Mouse (Mus musculus) ovary, postnatal 36 days (tissue): ENCODE data around the gene Slc39a13.
"Not testable (repeated sequence)": the region's sequence is repeated elsewhere in the genome, so short reads cannot be mapped to it uniquely, and the experiment has no call there.

ENCODE experiments used
- DNase-seq: peaks from one replicate; pipeline ENCODE4 v3.0.0; 2022; ENCODE audit warnings: low spot score, mixed read lengths

The Slc39a13 gene

GRCm38 (mm10) chr2:91025081-91025516 is 45.1 kb downstream of the Slc39a13 start:
- DNase-seq, result no peak

GRCm38 (mm10) chr2:91023956-91024355 is 46.3 kb downstream of the Slc39a13 start:
- DNase-seq, result no peak

- no peak for DNase-seq
Observed at GRCm38 (mm10) chr2:91023131-91023530, 47.1 kb downstream of the Slc39a13 start.

GRCm38 (mm10) chr2:91022266-91022665 is 48.0 kb downstream of the Slc39a13 start:
- not testable (repeated sequence) for DNase-seq

GRCm38 (mm10) chr2:91019911-91020310 is 50.3 kb downstream of the Slc39a13 start:
- DNase-seq, result no peak

- DNase-seq, result no peak
Observed at GRCm38 (mm10) chr2:91018061-91018788, 52.0 kb downstream of the Slc39a13 start.

GRCm38 (mm10) chr2:91015386-91015785 is 54.8 kb downstream of the Slc39a13 start:
- no peak for DNase-seq

GRCm38 (mm10) chr2:91013881-91014280 is 56.3 kb downstream of the Slc39a13 start:
- DNase-seq, result no peak
